Mouse (Mus musculus) heart, embryonic 13.5 days (tissue): ENCODE results near the gene Phf11b. TPM values are rescaled to one million over a fixed set of nuclear protein-coding genes. Genes with fewer than 3 reads are reported as not detected.
"Not testable (repeated sequence)": the region's sequence is repeated elsewhere in the genome, so short reads cannot be mapped to it uniquely, and the experiment has no call there.

Experiments used
- ATAC-seq: fragments of 200-750 bp; cut with Nextera tagmentation; 2 replicates; pipeline ENCODE4 v1.8.0; 2017; ENCODE audit warnings: moderate TSS enrichment; ENCODE audit not compliant: insufficient number of reproducible peaks, low FRiP score, low TSS enrichment; ENCODE audit errors: extremely low read depth
- H3K27ac ChIP-seq: fragments of 300-500 bp; sonication (generic); replicated peaks from 2 replicates; pipeline ENCODE4 v1.5.1; 2015; ENCODE audit warnings: moderate library complexity, mild to moderate bottlenecking, inconsistent platforms
- H3K27me3 ChIP-seq: fragments of 300-500 bp; sonication (generic); replicated peaks from 2 replicates; pipeline ENCODE4 v1.6.1; 2015; ENCODE audit warnings: mild to moderate bottlenecking, inconsistent platforms
- H3K36me3 ChIP-seq: fragments of 300-500 bp; sonication (generic); 2 replicates; pipeline ENCODE4 v1.6.1; 2015; ENCODE audit warnings: mild to moderate bottlenecking, inconsistent platforms
- H3K4me1 ChIP-seq: fragments of 300-500 bp; sonication (generic); 2 replicates; pipeline ENCODE4 v1.6.1; 2015; ENCODE audit warnings: inconsistent platforms
- H3K4me2 ChIP-seq: fragments of 300-500 bp; sonication (generic); 2 replicates; pipeline ENCODE4 v1.6.1; 2015; ENCODE audit warnings: inconsistent platforms, mild to moderate bottlenecking, moderate library complexity
- H3K4me3 ChIP-seq: fragments of 300-500 bp; sonication (generic); 2 replicates; pipeline ENCODE4 v1.5.1; 2015; ENCODE audit warnings: moderate library complexity, mild to moderate bottlenecking, inconsistent platforms
- H3K9ac ChIP-seq: fragments of 300-500 bp; sonication (generic); 2 replicates; pipeline ENCODE4 v1.6.1; 2015; ENCODE audit warnings: inconsistent platforms, mild to moderate bottlenecking, moderate library complexity
- H3K9me3 ChIP-seq: fragments of 300-500 bp; sonication (generic); 2 replicates; pipeline ENCODE4 v1.6.1; 2016; ENCODE audit warnings: inconsistent platforms
- WGBS: fragments of 180-500 bp; shearing (Covaris S2); methylation state at CpG from one replicate; pipeline ENCODE4 v1.1.7; 2015; ENCODE audit warnings: mixed read lengths; 5-methylcytosine and 5-hydroxymethylcytosine counted together
- polyA plus RNA-seq: library from polyadenylated mRNA; unstranded; fragments of >200 nt; fragmentation: Nextera tagmentation; extraction: Ambion mirVana; gene quantifications from 2 replicates; pipeline ENCODE4 v1.2.1, GENCODE M21; 2015

Gene Phf11b
- polyA plus RNA-seq, 1 experiment from 2014 or later: 0.92 TPM

- WGBS: 59% methylated on average over 1 of the region's 1 CpGs
- not testable (repeated sequence) for H3K36me3 ChIP-seq, H3K9me3 ChIP-seq, ATAC-seq, H3K4me2 ChIP-seq, H3K4me1 ChIP-seq, H3K9ac ChIP-seq, H3K4me3 ChIP-seq, H3K27ac ChIP-seq, H3K27me3 ChIP-seq
Measured at GRCm38 (mm10) chr14:59297391-59297790, 43.8 kb downstream of the Phf11b start, which contains the start of gene Phf11a. TSS of gene Phf11a (minus strand) at chr14:59297522.

- H3K9me3 ChIP-seq, ATAC-seq, H3K4me3 ChIP-seq, H3K27me3 ChIP-seq, H3K27ac ChIP-seq, H3K4me2 ChIP-seq, H3K36me3 ChIP-seq, H3K4me1 ChIP-seq, H3K9ac ChIP-seq: not testable (repeated sequence)
Measured at GRCm38 (mm10) chr14:59291769-59292168, 49.4 kb downstream of the Phf11b start.

- H3K4me2 ChIP-seq, H3K4me3 ChIP-seq, H3K4me1 ChIP-seq, H3K27ac ChIP-seq, H3K9me3 ChIP-seq, H3K36me3 ChIP-seq, H3K9ac ChIP-seq, ATAC-seq, H3K27me3 ChIP-seq: not testable (repeated sequence)
- WGBS: 75% methylated on average over 4 of the region's 4 CpGs
Measured at GRCm38 (mm10) chr14:59274961-59275360, 66.2 kb downstream of the Phf11b start.

Other genes starting within 250 kb of the Phf11b start
- not detected in 2 replicates for gene 1700129C05Rik, start 198.5 kb downstream of the Phf11b start, polyA plus RNA-seq
- not detected in 2 replicates for gene Gm5142, start 162.6 kb downstream of the Phf11b start, polyA plus RNA-seq
- gene Rcbtb1, start 140.1 kb downstream of the Phf11b start, polyA plus RNA-seq: 21.6 and 24.9 TPM in 2 replicates
- gene Gm6904, start 81.1 kb downstream of the Phf11b start, polyA plus RNA-seq: not detected in 2 replicates
- gene Phf11a, start 43.8 kb downstream of the Phf11b start, polyA plus RNA-seq: not detected in 2 replicates
- gene Phf11d, start 24.1 kb upstream of the Phf11b start, polyA plus RNA-seq: 1.8 and 2.0 TPM in 2 replicates
- gene Phf11c, start 54.0 kb upstream of the Phf11b start, polyA plus RNA-seq: 0.29 and 0.41 TPM in 2 replicates
- gene Setdb2, start 99.5 kb upstream of the Phf11b start, polyA plus RNA-seq: 8.0 and 8.5 TPM in 2 replicates
- gene Cab39l, start 99.6 kb upstream of the Phf11b start, polyA plus RNA-seq: 22.7 and 25.2 TPM in 2 replicates